Mouse (Mus musculus): ENCODE measurements around the gene Foxc2. TPM values are rescaled to one million over a fixed set of nuclear protein-coding genes. Genes with fewer than 3 reads are reported as not detected.

Foxc2 gene
- total RNA-seq, 2 experiments from 2014 or later = not detected

DNA sequence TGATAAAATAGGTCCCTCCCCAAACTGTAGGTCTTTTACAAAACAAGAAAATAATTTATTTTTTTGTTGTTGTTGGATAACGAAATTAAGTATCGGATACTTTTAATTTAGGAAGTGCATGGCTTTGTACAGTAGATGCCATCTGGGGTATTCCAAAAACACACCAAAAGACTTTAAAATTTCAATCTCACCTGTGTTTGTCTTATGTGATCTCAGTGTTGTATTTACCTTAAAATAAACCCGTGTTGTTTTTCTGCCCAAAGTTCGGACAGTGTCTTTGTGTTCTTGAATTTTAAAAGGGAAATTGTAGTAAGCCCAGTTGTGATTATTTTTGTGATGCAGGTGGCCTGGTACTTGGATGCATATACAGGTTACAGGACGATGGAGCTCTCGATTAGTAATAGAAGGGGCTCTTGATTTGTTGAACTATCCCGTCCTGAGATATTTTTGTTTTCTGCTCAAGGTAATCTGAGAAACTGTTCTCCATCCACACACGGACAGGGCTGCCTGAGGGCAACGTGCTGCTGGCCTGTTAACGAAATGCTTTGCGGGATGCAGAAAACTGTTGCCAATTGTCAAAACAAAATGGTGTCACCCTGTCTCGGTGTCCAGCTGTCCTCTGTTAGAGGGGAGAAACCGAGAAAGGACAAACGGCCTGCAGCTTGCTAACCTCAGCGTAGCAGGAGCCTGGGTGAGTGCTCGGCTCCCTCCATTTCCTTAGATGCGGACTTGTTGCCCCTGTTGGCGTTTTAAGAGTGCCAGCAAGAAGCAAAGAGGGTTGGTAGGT lies 2.9 kb downstream of the Foxc2 start:
- ATAC-seq (replicated peaks; ENCODE audit: poor library complexity) = no peak

DNA sequence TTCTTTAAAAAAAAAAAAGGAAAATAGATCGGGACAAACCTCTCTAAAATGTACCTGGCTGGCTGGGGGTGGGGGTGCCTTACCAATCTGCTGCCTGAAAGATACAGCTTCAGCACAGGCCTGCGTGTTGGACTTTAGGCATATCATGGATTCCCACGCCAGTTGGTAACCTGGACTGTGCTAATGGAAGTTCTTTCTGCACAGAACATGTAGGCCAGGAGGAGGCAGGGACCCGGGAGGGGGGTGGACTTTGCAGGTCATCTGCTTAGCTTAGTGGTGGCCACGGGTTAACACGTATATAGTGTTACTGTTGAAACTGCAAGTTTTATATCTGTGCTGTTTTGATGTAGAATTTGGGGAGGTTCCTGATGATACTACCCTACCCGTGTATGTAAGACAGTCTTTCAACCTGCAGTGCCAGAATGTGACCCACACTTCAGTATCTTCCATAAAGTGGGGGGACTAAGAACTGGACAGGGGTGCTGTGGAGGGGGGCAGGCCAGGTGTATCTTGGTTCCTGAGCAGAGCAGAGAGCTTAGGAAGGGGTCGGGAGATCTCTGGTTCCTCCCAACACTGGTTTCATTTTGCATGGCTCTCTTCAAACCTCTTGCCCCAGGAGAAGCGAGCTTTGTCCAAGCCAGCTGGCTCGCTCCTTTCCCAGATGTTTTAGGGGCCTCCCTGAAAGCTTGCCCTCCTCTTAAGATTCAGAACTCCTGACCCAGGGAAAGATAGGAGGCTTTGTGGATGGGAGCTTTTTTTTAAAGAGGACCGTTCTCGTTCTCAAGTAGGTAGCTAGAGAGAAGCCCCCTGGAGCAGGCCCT lies 3.9 kb downstream of the Foxc2 start:
- ATAC-seq (replicated peaks; ENCODE audit: poor library complexity) = no peak

DNA sequence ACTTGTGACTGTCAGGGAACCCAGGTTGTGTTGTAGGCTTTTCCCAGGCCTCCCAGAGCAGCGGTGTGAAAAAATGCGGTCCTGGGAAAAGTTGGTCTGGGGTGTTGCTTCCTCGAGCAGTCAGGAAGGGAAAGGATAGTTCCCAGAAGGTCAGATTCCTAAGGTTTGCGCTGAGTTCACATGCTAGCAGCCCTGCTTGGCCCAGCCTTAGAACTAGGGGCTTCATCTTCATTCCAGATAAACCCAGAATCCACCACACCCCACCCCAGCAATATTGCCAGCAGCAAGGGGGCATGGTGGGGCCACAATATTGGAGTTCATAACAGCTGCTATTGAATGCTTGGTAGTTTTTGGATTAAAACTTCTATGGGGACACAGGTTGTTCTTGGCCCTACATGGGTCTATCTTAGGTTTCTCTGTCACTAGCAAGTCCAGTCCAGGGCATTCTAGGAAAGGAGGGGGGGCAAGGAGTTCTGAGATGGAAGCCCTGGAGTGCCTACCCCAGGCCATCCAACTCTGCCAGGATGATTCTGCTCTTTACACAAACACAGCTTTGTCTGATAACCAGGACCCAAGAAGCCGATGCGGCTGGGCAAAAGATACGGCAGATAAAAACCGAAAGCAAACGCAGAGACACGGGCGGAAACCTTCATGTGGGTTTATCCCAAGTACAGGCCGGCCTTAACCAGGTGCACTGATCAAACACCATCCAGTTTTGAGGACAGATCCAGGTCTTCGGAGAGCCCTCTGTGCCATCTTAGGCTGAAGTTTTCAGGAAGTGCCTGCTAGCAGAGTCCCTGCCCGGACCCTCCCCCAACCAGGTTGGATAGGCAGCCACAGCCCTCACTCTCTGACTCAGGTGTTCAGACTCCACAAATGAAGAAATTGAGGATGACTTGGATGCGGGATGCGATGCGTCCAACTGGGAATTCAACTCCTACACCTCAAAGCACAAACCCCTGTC lies 4.8 kb downstream of the Foxc2 start:
- no peak for ATAC-seq (replicated peaks; ENCODE audit: poor library complexity)

DNA sequence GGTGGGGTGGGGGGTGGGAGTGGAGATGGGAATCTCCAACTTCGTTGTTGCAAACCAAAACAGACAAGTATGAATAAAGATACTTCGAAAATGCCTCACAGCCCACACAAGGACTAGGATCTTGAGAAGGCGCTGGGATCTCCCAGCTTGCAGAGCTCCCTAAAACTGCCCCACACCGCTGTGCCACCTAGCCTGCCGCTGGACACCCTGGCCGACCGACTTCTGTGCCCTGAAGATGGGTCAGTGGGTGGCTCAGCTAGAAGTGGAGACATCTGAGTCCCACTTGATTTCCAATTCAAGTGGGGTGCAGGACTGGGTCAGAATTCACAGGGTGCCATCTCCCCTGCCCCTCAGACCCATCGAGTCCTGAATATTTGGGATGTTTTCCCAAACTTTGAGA lies 5.7 kb downstream of the Foxc2 start:
- ATAC-seq (replicated peaks; ENCODE audit: poor library complexity) = no peak

DNA sequence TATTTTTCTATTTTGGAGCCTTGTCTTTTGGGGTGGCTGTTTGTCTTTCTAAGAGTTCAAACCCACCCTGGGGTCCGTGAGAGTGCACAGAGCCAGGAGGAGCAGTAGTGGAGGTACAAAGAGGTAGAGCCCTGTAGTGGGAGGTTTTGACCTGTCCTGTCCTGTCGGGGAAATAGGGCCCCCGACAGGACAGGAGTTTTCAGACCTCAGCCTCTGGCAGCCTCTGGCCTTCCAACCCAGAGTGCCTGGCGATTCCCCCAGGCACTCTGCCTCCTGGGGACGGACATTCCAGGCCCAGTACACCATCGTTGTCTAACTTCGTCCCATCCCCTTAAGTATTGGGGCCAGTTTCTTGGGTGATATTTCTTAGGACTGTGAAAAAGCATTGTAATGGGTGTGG lies 6.4 kb downstream of the Foxc2 start:
- ATAC-seq (replicated peaks; ENCODE audit: poor library complexity) = no peak

DNA sequence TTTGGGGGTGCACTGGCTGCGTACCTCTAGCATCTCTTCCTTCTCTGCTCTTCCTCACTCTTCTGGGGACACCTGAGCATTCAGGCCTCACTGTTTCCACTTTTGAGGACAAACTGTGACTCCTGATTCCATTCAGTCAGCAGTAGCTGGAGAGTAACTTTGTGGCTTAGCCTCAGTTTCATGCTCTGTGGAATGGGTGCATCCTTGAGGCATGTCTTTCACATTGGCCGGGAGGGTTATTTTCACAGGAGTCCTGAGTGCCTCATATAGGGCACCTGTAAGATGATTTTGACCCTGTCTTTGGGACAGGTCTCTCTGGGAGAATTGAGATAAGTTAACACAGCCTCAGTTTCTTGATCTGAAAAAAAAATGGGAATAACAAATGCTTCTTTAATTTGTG lies 7.1 kb downstream of the Foxc2 start:
- no peak for ATAC-seq (replicated peaks; ENCODE audit: poor library complexity)

DNA sequence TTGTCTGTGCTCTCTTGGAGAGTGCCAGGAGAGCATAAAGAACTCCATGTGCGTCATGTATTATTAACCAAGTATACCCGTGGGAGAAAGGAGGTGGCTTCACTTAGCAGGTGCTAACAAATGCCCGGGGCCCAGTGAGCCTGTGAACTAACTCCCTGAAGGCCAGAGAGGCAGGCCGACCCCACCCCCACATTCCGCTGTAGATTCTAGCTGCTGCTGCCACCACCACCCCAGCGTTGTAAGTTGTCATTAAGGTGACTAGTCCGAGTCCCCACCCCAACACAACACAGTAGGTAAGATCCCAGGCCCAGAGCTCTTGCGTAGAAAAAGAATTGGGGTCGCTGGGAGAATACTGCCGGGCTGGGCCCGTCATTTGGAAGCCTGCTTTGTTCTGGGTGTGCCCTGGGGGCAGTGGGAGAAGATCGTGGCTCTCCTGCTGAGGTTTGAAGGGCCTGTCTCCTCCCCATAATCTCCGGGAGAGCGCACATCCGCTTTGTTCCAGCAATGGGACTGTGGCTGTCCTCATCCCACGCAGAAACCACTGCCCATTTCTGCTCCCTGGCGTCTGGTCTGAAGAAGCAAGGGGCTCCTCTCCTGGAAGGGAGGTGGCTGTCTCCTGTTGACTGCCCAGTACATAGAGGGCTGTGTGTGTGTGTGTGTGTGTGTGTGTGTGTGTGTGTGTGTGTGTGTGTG lies 8.7 kb downstream of the Foxc2 start:
- ATAC-seq (replicated peaks; ENCODE audit: poor library complexity) = no peak

DNA sequence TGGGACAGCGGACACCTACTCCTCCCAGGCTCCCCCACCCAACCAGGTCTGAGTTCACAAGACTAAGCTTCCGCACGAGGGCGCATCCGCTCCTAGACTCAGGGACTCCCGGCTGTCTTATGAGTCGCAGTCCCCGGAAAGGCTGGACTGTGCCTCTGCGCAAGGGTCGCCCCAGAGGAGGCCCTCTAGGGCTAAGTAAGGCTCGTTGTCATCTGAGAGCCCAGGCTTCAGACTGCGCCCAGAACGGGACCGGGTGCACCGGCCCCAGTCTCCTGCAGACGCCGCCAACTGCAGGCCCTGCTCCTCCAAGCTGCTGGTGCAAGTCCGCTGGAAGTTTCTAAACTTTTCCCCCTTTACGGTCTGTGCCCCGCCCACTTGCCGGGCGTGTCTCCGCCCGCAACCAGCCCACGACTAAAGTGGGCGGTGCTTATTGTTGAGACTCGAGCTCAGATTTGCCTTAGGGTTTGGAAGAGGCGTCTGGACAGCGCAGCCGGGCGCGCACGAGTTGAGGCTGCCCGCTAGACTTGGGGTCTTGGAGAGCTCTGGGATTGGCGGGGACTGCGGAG lies 9.4 kb downstream of the Foxc2 start:
- peak; percentile 65 for ATAC-seq (replicated peaks; ENCODE audit: poor library complexity)

DNA sequence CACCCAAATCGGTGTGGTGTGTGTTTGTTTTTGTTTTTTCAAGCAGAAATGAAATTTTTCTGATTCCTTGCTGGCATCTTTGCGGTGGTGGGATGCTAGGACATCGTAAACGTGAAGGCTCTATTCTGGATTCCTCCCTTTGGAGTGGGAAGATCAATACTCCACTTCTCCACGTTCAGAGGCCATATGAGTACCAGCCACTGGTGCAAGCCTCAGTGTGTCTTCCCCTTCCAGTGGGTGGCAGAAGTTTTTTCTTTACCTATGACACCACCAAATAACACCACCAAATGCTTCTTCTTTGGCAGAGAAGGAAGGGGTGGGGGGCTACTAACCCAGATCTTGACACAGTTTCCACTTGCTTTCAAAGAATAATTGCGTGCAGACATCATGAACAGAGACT lies 10.2 kb downstream of the Foxc2 start:
- ATAC-seq (replicated peaks; ENCODE audit: poor library complexity) = no peak

DNA sequence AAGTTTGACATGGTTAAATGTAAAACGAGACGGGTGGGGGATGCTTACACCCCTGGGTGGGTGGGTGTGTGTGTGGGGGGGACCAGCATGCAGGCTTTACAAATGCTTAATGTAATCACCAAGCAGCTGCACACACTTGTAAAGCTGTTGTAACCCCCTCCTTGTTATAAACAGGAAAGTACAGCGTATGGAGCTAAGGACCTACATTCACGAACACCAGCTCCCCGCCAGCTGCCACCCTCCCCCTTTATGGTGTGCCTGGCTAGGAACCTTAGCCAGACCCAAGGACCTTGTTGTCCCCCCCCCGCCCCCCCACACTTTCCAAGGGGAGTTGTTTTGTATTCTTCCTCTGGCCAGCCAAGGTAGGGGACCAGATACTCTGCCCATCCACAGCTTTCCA lies 10.7 kb downstream of the Foxc2 start:
- no peak for ATAC-seq (replicated peaks; ENCODE audit: poor library complexity)

DNA sequence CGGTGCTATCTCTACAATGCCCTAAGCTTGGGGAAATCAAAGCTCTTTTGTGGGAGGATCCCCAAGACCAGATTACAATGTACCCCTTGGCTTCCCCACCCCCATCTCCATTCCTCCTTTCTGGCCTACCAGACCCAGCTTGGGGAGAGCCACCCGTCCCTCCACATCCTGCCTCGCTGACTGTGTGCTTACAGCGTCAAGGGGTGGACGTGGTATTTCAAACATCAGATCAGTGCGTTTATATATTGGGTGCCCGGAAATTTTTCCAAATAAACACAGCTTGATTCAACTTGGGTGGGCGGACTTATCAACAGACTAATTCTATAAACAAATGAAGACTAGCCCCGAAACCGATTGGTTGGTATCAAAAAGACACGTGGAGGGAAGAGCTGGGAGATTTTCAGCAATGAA lies 11.3 kb downstream of the Foxc2 start:
- ATAC-seq (replicated peaks; ENCODE audit: poor library complexity) = no peak

DNA sequence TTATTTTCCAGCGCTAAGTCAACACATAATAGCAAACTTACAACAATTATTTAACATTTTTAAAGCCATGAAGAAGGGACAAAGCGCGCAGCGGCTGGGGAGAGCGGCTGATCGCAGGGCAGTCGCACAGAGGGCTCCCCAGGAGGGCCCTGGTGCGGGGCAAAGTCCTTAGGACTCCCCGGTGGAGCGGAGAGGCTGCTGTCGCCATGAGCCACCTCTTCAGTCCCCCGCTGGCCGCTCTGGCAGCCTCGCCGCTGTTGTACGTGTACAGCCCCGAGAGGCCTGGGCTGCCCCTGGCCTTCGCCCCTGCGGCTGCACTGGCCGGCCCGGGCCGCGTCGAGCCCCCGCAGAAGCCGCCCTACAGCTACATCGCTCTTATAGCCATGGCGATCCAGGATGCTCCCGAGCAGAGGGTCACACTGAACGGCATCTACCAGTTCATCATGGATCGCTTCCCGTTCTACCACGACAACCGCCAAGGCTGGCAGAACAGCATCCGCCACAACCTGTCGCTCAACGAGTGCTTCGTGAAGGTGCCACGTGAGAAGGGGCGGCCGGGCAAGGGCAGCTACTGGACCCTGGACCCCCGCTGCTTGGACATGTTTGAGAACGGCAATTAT lies 11.9 kb downstream of the Foxc2 start, which contains the start of gene Foxl1:
TSS of gene Foxl1 (plus strand) at position 185 of the 620 bp plus-strand sequence.
- no peak for ATAC-seq (replicated peaks; ENCODE audit: poor library complexity)

DNA sequence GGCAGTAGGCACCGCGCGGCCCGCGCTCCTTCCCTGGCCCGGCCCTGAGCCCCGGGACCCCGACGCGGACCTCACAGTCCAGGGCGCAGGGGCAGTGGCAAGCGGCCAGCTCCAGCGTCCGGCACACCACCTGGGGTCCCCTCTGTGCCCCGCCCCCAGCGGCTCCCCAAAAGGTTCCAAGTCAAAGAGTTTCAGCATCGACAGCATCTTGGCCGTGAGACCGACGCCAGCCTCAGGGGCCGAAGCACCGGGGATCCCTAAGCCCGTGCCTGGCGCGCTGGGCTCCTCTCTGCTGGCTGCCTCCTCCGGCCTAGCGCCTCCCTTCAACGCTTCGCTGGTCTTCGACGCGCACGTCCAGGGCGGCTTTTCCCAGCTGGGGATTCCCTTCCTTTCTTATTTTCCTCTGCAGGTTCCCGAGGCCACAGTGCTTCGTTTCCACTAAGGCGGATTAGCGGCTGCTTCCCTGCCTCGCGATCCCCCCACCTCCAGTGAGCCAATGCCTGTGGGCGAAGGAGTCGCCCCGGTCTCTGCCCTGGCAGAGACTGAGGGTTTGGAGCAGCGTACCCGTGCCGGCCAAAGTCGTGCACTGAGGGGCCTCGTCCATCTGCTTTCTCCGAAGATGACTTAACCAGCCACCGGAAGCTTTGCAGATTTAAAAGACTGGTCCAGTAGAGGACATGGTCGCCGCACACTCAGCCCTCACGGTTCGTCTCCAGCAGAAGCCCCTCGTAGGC lies 12.7 kb downstream of the Foxc2 start:
- no peak for ATAC-seq (replicated peaks; ENCODE audit: poor library complexity)

DNA sequence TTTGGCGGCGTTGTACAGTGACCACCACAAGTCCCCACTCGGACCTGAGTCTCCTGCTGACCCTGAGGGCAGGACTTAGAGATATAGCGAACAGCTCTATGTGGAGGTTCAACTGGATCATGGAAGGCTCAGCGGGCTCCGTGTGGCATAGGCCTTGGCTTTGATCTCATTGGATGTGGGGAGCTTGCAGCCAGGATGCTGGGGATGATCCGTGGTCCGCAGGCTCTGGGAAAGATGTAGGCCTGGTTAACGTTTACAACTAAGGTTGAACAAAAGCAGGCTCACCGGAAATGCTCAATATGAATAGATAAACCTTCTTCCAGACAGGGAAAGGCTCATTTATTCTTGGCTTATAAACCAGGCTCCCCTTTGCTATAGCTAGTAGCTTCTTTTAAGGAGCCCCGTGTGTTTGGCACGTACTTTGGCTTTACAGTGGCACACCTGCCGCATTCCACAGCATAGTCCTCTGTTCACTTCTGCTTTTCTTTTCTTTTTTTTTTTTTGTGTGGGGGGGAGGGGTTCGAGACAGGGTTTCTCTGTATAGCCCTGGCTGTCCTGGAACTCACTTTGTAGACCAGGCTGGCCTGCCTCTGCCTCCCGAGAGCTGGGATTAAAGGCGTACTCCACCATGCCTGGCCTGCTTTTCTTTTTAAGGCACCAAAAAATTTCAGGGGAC lies 13.4 kb downstream of the Foxc2 start:
- ATAC-seq (replicated peaks; ENCODE audit: poor library complexity) = no peak

DNA sequence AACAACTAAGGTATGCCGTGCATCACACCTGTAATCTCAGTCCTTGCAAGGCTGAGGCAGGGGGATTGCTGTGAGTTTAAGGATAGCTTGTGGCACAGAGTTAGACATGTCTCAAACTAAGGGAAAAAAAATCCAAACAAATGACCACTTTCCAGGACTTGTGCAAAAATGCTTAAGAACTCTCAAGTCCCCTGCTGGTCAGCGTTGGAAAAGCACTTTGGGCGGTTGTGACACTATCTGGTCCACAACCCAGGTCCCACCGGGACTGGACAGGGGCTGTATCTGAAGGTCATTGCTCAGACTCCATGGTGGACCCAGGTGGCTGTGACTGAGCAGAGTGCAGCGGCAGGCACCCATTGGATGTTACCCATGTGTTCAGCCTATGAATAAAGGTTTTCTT lies 14.6 kb downstream of the Foxc2 start:
- ATAC-seq (replicated peaks; ENCODE audit: poor library complexity) = peak; percentile 48; the same call in 1 of the 2 replicates

DNA sequence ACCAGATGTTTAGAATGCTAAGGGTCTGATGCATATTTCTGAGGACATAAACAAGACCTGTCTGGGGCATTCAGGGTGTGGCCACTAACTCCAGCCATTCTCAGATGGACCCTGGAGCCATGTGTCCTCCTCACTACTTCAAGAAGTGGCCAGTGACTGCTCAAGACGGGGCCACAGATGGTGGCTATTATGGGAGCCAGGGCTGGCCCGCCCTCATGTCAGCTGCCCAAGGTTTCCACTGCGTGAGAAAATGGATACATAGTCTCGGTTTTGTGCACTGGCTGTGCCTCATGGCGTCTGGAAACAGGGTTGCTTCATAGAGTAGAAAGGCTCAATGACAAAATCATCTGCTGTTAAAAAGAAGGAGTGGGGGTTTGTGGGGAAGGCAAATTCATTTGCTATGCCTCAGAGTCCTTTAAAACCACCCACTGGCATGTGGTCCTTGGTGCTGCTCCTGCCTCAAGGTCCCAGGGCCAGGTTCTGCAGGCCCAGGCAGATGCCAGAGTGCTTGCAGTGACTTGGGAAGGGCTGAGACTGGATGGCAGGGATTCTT lies 17.1 kb downstream of the Foxc2 start:
- no peak for ATAC-seq (replicated peaks; ENCODE audit: poor library complexity)

DNA sequence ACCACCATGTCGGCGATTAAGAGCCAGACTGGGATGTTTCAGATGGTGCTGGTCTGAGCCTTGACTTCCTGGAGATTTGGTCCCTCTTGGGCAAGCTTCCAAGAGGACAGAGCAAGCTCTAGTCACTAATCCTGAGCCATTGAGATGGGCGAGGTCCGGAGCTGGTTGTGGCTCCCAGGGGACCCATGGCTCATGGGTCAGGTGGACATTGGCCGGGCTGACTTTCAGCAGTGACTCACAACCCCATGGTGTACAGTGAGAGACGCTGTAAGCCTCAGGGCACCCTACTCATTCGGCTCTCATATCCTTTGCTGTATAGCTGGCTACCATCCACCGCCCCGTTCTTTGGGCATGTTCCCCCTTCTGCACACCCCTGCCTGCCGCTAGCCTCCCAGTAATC lies 18.1 kb downstream of the Foxc2 start:
- ATAC-seq (replicated peaks; ENCODE audit: poor library complexity) = no peak

DNA sequence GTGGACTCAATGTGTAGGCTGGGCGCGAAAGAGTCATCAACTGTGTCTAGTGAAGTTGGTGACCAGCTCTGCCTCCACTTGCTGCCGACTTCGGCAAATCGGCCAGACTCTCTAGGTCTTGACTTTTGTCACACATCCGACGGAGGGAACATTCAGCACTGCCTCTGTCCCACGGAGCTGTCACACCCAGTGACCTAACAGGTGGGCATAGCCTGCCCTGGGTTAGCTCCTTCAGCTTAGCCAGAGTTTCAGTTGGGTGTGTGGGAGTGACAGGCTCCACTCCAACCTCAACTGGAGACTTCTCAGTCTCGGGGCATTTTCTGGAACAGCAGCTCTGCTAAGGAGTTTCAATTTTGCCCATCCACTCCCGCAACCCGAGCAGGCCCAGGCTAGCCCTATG lies 18.5 kb downstream of the Foxc2 start:
- no peak for ATAC-seq (replicated peaks; ENCODE audit: poor library complexity)
